Comparison of ENCODE assay signal across 8 mouse cellular contexts in genomic region chr5:112077840-112078600, GRCm38 (mm10).
DNase-seq lines count a peak whose midpoint lies in the region; ATAC-seq lines count a peak whose summit lies in the region.

No protein-coding gene starts in this region.

- peak; percentile 9 to 38 for DNase-seq in heart, adult 18-20 months
- DNase-seq in heart, adult 11 months = no peak
- DNase-seq in 3T3-L1 (ENCODE audit: low read depth, low spot score) (peak; percentile 63), adipocyte (ENCODE audit: low spot score) (peak; percentile 48)
- peak; percentile 41 to 49 for DNase-seq in frontal cortex, postnatal 36 days (ENCODE audit: low spot score in 2 of 2)
- peak; percentile 28 for DNase-seq in lung, postnatal 36 days
- DNase-seq in thymus, postnatal 25 days = peak; percentile 28

- ATAC-seq in activated CD4-positive, CD25-positive, alpha-beta regulatory T cell, adult 4 months = no peak
